Mouse (Mus musculus) heart, adult 2 months (tissue): ENCODE measurements at regions not wholly inside any gene's neighbourhood (a gene's known extent, or its start where the extent isn't known, plus 50 kb on each side); places are given as distances from the start of the nearest gene placed in this dataset.

Experiments
- DNase-seq, 2 experiments: peaks; one replicate each; pipeline ENCODE4 v3.0.0; 2021
- H3K27ac ChIP-seq: fragments of 200-600 bp; 2 replicates; pipeline ENCODE4 v1.8.1; 2022
- H3K27me3 ChIP-seq: fragments of 200-500 bp; 2 replicates; pipeline ENCODE4 v1.6.1; 2012; ENCODE audit warnings: mild to moderate bottlenecking, low read length, inconsistent platforms, mixed read lengths; ENCODE audit not compliant: control insufficient read depth, insufficient read depth
- H3K36me3 ChIP-seq: fragments of 200-500 bp; 2 replicates; pipeline ENCODE4 v1.6.1; 2012; ENCODE audit warnings: low read length, inconsistent platforms; ENCODE audit not compliant: control insufficient read depth, insufficient read depth
- H3K4me1 ChIP-seq: fragments of 200-500 bp; 2 replicates; pipeline ENCODE4 v1.6.1; 2011; ENCODE audit warnings: low read length; ENCODE audit not compliant: control insufficient read depth, insufficient read depth
- H3K4me3 ChIP-seq: fragments of 200-600 bp; 2 replicates; pipeline ENCODE4 v1.8.1; 2022
- H3K79me2 ChIP-seq: fragments of 200-500 bp; replicated peaks from 2 replicates; pipeline ENCODE4 v1.6.1; 2012; ENCODE audit warnings: mild to moderate bottlenecking, inconsistent platforms, low read length, moderate library complexity, mixed read lengths; ENCODE audit not compliant: control insufficient read depth, insufficient read depth
- H3K9ac ChIP-seq: fragments of 200-500 bp; 2 replicates; pipeline ENCODE4 v1.6.1; 2012; ENCODE audit warnings: low read depth, mild to moderate bottlenecking, control low read depth, inconsistent platforms, low read length, mixed read lengths
- CTCF ChIP-seq: fragments of 200-600 bp; IDR thresholded peaks from 2 replicates; pipeline ENCODE4 v1.8.1; 2022; ENCODE audit warnings: antibody characterized with exemption, mild to moderate bottlenecking, moderate library complexity
- EP300 ChIP-seq: fragments of 200-500 bp; IDR thresholded peaks from 2 replicates; pipeline ENCODE4 v1.6.1; 2011; ENCODE audit warnings: low read depth, low read length, control low read depth; ENCODE audit not compliant: insufficient read depth
- POLR2A ChIP-seq: fragments of 200-500 bp; IDR thresholded peaks from 2 replicates; pipeline ENCODE4 v1.6.1; 2011; ENCODE audit warnings: mild to moderate bottlenecking, low read depth, low read length, control low read depth; ENCODE audit not compliant: insufficient read depth
- WGBS: fragments of 180-500 bp; shearing (Covaris S2); methylation state at CpG from one replicate; pipeline ENCODE4 v1.1.7; 2018; 5-methylcytosine and 5-hydroxymethylcytosine counted together
- intact Hi-C: fragments of 180-260 bp; cut with DNase I; formaldehyde crosslinking; loops from one replicate; pipeline ENCODE4 v1.15.1; 2025

GRCm38 (mm10) chr2:75474509-75474908 lies 184.6 kb upstream of the Hnrnpa3 start:
- no peak overlapping the region for H3K9ac ChIP-seq
- intact Hi-C loops, result no loop called here
- no peaks in the 10 kb centered on the region for H3K27me3 ChIP-seq
- 64% methylated on average over 6 of the region's 6 CpGs for WGBS
- no peaks in the 10 kb centered on the region for H3K4me1 ChIP-seq
- no peaks in the 10 kb centered on the region for H3K79me2 ChIP-seq
- no peak for DNase-seq
- H3K4me3 ChIP-seq, result no peak overlapping the region
- H3K27ac ChIP-seq, result no peak overlapping the region
- TF ChIP-seq CTCF, result no peak
- no peak for TF ChIP-seq EP300
- no peak for TF ChIP-seq POLR2A
- no peaks in the 10 kb centered on the region for H3K36me3 ChIP-seq

- TF ChIP-seq CTCF (no peak), EP300 (no peak), POLR2A (no peak)
- intact Hi-C loops, result no loop called here
These were observed 182.7 kb upstream of the Hnrnpa3 start for GRCm38 (mm10) chr2:75476350-75476749.

GRCm38 (mm10) chr2:75477076-75477475 lies 182.0 kb upstream of the Hnrnpa3 start:
- Histone ChIP-seq H3K79me2 (no peaks in the 10 kb centered on the region), H3K27me3 (no peaks in the 10 kb centered on the region), H3K36me3 (no peaks in the 10 kb centered on the region), H3K4me1 (no peaks in the 10 kb centered on the region), H3K9ac (no peak overlapping the region), H3K4me3 (no peak overlapping the region), H3K27ac (no peak overlapping the region)
- intact Hi-C loops, result no loop called here
- WGBS, result 91% methylated on average over 8 of the region's 8 CpGs
- no peak for DNase-seq
- no peak for TF ChIP-seq EP300
- TF ChIP-seq POLR2A, result no peak
- no peak for TF ChIP-seq CTCF

More at GRCm38 (mm10) chr2:75476350-75476749, 182.7 kb upstream of the Hnrnpa3 start:
- H3K79me2 ChIP-seq, result no peaks in the 10 kb centered on the region
- H3K36me3 ChIP-seq, result no peaks in the 10 kb centered on the region
- DNase-seq, result no peak
- H3K27me3 ChIP-seq, result no peaks in the 10 kb centered on the region
- H3K4me3 ChIP-seq, result no peak overlapping the region
- H3K9ac ChIP-seq, result no peak overlapping the region
- H3K27ac ChIP-seq, result no peak overlapping the region
- no peaks in the 10 kb centered on the region for H3K4me1 ChIP-seq
- WGBS, result 100% methylated on average over 1 of the region's 1 CpGs

- TF ChIP-seq POLR2A (no peak), CTCF (no peak), EP300 (no peak)
- H3K4me1 ChIP-seq, result no peaks in the 10 kb centered on the region
- no peak overlapping the region for H3K9ac ChIP-seq
- no peaks in the 10 kb centered on the region for H3K36me3 ChIP-seq
- H3K27ac ChIP-seq, result no peak overlapping the region
- 89% methylated on average over 5 of the region's 5 CpGs for whole genome bisulfite sequencing
- intact Hi-C loops, result no loop called here
- DNase-seq, result no peak
- H3K27me3 ChIP-seq, result no peaks in the 10 kb centered on the region
- no peak overlapping the region for H3K4me3 ChIP-seq
- H3K79me2 ChIP-seq, result no peaks in the 10 kb centered on the region
These were observed 179.5 kb upstream of the Hnrnpa3 start for GRCm38 (mm10) chr2:75479546-75479945.

GRCm38 (mm10) chr2:75481863-75482262 lies 177.2 kb upstream of the Hnrnpa3 start:
- no peak for DNase-seq
- Histone ChIP-seq H3K27me3 (no peaks in the 10 kb centered on the region), H3K4me3 (no peak overlapping the region), H3K9ac (no peak overlapping the region), H3K79me2 (no peaks in the 10 kb centered on the region), H3K4me1 (no peaks in the 10 kb centered on the region), H3K36me3 (no peaks in the 10 kb centered on the region), H3K27ac (no peak overlapping the region)
- TF ChIP-seq POLR2A (no peak), CTCF (no peak), EP300 (no peak)
- intact Hi-C loops, result no loop called here
- 75% methylated on average over 8 of the region's 8 CpGs for WGBS

- H3K9ac ChIP-seq, result no peak overlapping the region
- no peak overlapping the region for H3K4me3 ChIP-seq
- H3K27ac ChIP-seq, result no peak overlapping the region
- intact Hi-C loops, result no loop called here
- no peaks in the 10 kb centered on the region for H3K27me3 ChIP-seq
- TF ChIP-seq POLR2A (no peak), CTCF (no peak), EP300 (no peak)
- no peaks in the 10 kb centered on the region for H3K36me3 ChIP-seq
- DNase-seq, result no peak
- H3K79me2 ChIP-seq, result no peaks in the 10 kb centered on the region
- H3K4me1 ChIP-seq, result no peaks in the 10 kb centered on the region
- WGBS, result 62% methylated on average over 2 of the region's 2 CpGs
These were observed 176.6 kb upstream of the Hnrnpa3 start for GRCm38 (mm10) chr2:75482484-75482883.

GRCm38 (mm10) chr2:75484951-75485350 lies 174.1 kb upstream of the Hnrnpa3 start:
- H3K9ac ChIP-seq, result no peak overlapping the region
- H3K4me1 ChIP-seq, result no peaks in the 10 kb centered on the region
- no peak overlapping the region for H3K27ac ChIP-seq
- 48% methylated on average over 10 of the region's 10 CpGs for WGBS
- H3K27me3 ChIP-seq, result no peaks in the 10 kb centered on the region
- no peaks in the 10 kb centered on the region for H3K79me2 ChIP-seq
- intact Hi-C loops, result no loop called here
- H3K36me3 ChIP-seq, result no peaks in the 10 kb centered on the region
- DNase-seq, result no peak
- H3K4me3 ChIP-seq, result no peak overlapping the region
- TF ChIP-seq POLR2A (no peak), EP300 (no peak), CTCF (no peak)
